Comparison of ENCODE assay signal across 9 mouse cellular contexts in genomic region chr13:60177106-60177796, GRCm38 (mm10). TPM values are rescaled to one million over a fixed set of nuclear protein-coding genes. Genes with fewer than 3 reads are reported as not detected.
DNase-seq lines count a peak whose midpoint lies in the region; ATAC-seq lines count a peak whose summit lies in the region.
"Had no signal": no experiment of that assay in that cellular context is flagged by ENCODE, and none has a peak within 500 bp of the region (broad histone marks: within the 10 kb centered on the region; RNA-seq: fewer than 3 reads in every experiment).

TSS of gene Gas1 (minus strand) at chr13:60177365.

- peak within 1 kb of the TSS; percentile 79 for H3K4me3 ChIP-seq in hindbrain, embryonic 13.5 days

- peak; percentile 74 to 85 for DNase-seq in adrenal gland, adult 18-20 months (ENCODE audit: low spot score in 2 of 2)
- DNase-seq in cerebellum, postnatal 4 days (ENCODE audit: low spot score in 2 of 2) = peak; percentile 56 to 80
- DNase-seq in gastrocnemius, adult 18-20 months (ENCODE audit: low spot score) = peak; percentile 86
- peak; percentile 76 to 82 for DNase-seq in layer of hippocampus, postnatal 36 days
- DNase-seq in lung, postnatal 10 days = peak; percentile 92
- peak; percentile 80 for DNase-seq in right cerebral cortex, adult 18-20 months

- peaks cover 40% of the 10 kb centered on the region for H3K4me1 ChIP-seq in hindbrain, embryonic 13.5 days (replicated peaks)

- peak; percentile 87 for ATAC-seq in hindbrain, embryonic 13.5 days (ENCODE audit: low FRiP score)
- ATAC-seq in monocyte, adult 5-6 weeks (replicated peaks; ENCODE audit: insufficient number of reproducible peaks, low FRiP score, low TSS enrichment, poor library complexity, severe bottlenecking) = no peak

- H3K36me3 ChIP-seq in hindbrain, embryonic 13.5 days = no peaks in the 10 kb centered on the region

- under 1% methylated on average over 59 of the region's 59 CpGs for WGBS in hindbrain, embryonic 13.5 days

- no peaks in the 10 kb centered on the region for H3K9me3 ChIP-seq in hindbrain, embryonic 13.5 days

- peak within 1 kb of the TSS; percentile 92 for H3K9ac ChIP-seq in hindbrain, embryonic 13.5 days

- H3K4me2 ChIP-seq in hindbrain, embryonic 13.5 days = peak within 1 kb of the TSS; percentile 92

- H3K27me3 ChIP-seq in hindbrain, embryonic 13.5 days = no peaks in the 10 kb centered on the region

- H3K27ac ChIP-seq in hindbrain, embryonic 13.5 days = peak within 1 kb of the TSS; percentile 95

RNA-seq across cellular contexts. Expression of gene Gas1, which starts in this region (rescaled TPM):
- 10 to 100 TPM; 28.7 to 34.9 TPM for total RNA-seq in adrenal gland, adult 18-20 months (2021)
- total RNA-seq in gastrocnemius, adult 18-20 months (2021) = 10 to 100 TPM; 10.5 to 12.5 TPM
- 17.0 and 19.1 TPM in 2 replicates for polyA plus RNA-seq in hindbrain, embryonic 13.5 days (2015; fragmentation: Nextera tagmentation; extraction: Ambion mirVana)
- 10 to 100 TPM; 10.1 to 10.3 TPM for total RNA-seq in layer of hippocampus, postnatal 36 days (2021)
- total RNA-seq in monocyte, adult 5-6 weeks (2017) = not detected in 3 replicates
- total RNA-seq: neutrophil, adult 5-6 weeks had no signal

Comparison
In these comparisons a context has a peak if more than half of its experiments do, and no peak if none do; other contexts are left out.
1. RNA of gene Gas1 (total RNA-seq): 28.7 to 34.9 TPM in adrenal gland, adult 18-20 months, 10.5 to 12.5 TPM in gastrocnemius, adult 18-20 months and 10.1 to 10.3 TPM in layer of hippocampus, postnatal 36 days; not detected in monocyte, adult 5-6 weeks; every median in the first group is over 10 times any median in the second.
2. Peak in every context shown above with its lines, with median percentiles within 50 percentile points of each other: DNase-seq.